Mouse (Mus musculus): ENCODE results near the gene Twf2. TPM values are rescaled to one million over a fixed set of nuclear protein-coding genes. Genes with fewer than 3 reads are reported as not detected.

Gene Twf2
- total RNA-seq, 2 experiments from 2014 or later: 113 to 156 TPM

GRCm38 (mm10) chr9:106231220-106231619 is 28.3 kb downstream of the Twf2 start:
- no peak for DNase-seq
- intact Hi-C loops (cut with DNase I): no loop called here

- intact Hi-C loops (cut with DNase I): no loop called here
- DNase-seq: no peak
Observed at GRCm38 (mm10) chr9:106231816-106232215, 28.9 kb downstream of the Twf2 start.

- intact Hi-C loops (cut with DNase I): no loop called here
- no peak for DNase-seq
Observed at GRCm38 (mm10) chr9:106232956-106233355, 30.0 kb downstream of the Twf2 start.

GRCm38 (mm10) chr9:106233953-106234352 is 31.0 kb downstream of the Twf2 start:
- intact Hi-C loops (cut with DNase I): no loop called here
- no peak for DNase-seq

GRCm38 (mm10) chr9:106235194-106235830 is 32.4 kb downstream of the Twf2 start:
- intact Hi-C loops (cut with DNase I): no loop called here
- no peak for DNase-seq

GRCm38 (mm10) chr9:106236156-106236817 is 33.4 kb downstream of the Twf2 start:
- no peak for DNase-seq
- intact Hi-C loops (cut with DNase I): no loop called here

- no peak for DNase-seq
- intact Hi-C loops (cut with DNase I): no loop called here
Observed at GRCm38 (mm10) chr9:106236818-106237211, 33.9 kb downstream of the Twf2 start.

GRCm38 (mm10) chr9:106237401-106237800 is 34.5 kb downstream of the Twf2 start:
- intact Hi-C loops (cut with DNase I): no loop called here

GRCm38 (mm10) chr9:106237878-106238277 is 35.0 kb downstream of the Twf2 start:
- DNase-seq: no peak
- intact Hi-C loops (cut with DNase I): no loop called here

More at GRCm38 (mm10) chr9:106237401-106237800, 34.5 kb downstream of the Twf2 start:
- DNase-seq: no peak

- no peak for DNase-seq
Observed at GRCm38 (mm10) chr9:106241541-106242164, 38.7 kb downstream of the Twf2 start.

GRCm38 (mm10) chr9:106242813-106243488 is 40.0 kb downstream of the Twf2 start:
- DNase-seq: no peak
- intact Hi-C loops (cut with DNase I): loop anchor here (10.0 kb wide), 1 partner anchor 1958 kb away; no protein-coding TSS in a partner anchor

More at GRCm38 (mm10) chr9:106241541-106242164, 38.7 kb downstream of the Twf2 start:
- intact Hi-C loops (cut with DNase I): loop anchor here (10.0 kb wide), 1 partner anchor 1957 kb away; no protein-coding TSS in a partner anchor

GRCm38 (mm10) chr9:106249550-106249949 is 46.6 kb downstream of the Twf2 start:
- intact Hi-C loops (cut with DNase I): loop anchor here (2.0 to 10.0 kb wide), 2 partner anchors 31 to 1965 kb away; partner anchors contain the start of gene Poc1a
- no peak for DNase-seq

GRCm38 (mm10) chr9:106250245-106250644 is 47.3 kb downstream of the Twf2 start:
- intact Hi-C loops (cut with DNase I): no loop called here
- no peak for DNase-seq

GRCm38 (mm10) chr9:106251066-106251465 is 48.2 kb downstream of the Twf2 start:
- intact Hi-C loops (cut with DNase I): no loop called here
- DNase-seq: no peak

GRCm38 (mm10) chr9:106254001-106254400 is 51.1 kb downstream of the Twf2 start:
- intact Hi-C loops (cut with DNase I): no loop called here
- no peak for DNase-seq

- intact Hi-C loops (cut with DNase I): no loop called here
- DNase-seq: no peak
Observed at GRCm38 (mm10) chr9:106258412-106258811, 55.5 kb downstream of the Twf2 start.

GRCm38 (mm10) chr9:106258990-106259389 is 56.1 kb downstream of the Twf2 start:
- intact Hi-C loops (cut with DNase I): no loop called here
- no peak for DNase-seq

GRCm38 (mm10) chr9:106261058-106261457 is 58.1 kb downstream of the Twf2 start:
- DNase-seq: no peak
- intact Hi-C loops (cut with DNase I): no loop called here

- intact Hi-C loops (cut with DNase I): no loop called here
- no peak for DNase-seq
Observed at GRCm38 (mm10) chr9:106261491-106261890, 58.6 kb downstream of the Twf2 start.

GRCm38 (mm10) chr9:106262075-106262474 is 59.2 kb downstream of the Twf2 start:
- DNase-seq: no peak
- intact Hi-C loops (cut with DNase I): no loop called here

GRCm38 (mm10) chr9:106263381-106263924 is 60.5 kb downstream of the Twf2 start:
- DNase-seq: no peak
- intact Hi-C loops (cut with DNase I): no loop called here
